Mouse (Mus musculus) right cerebral cortex, postnatal 14 days (tissue): ENCODE measurements around the gene Zfp358.

ENCODE experiments used
- DNase-seq: peaks from one replicate; pipeline ENCODE4 v3.0.0; 2022

Zfp358 gene

GRCm38 (mm10) chr8:3492901-3493844, at the start of gene Zfp358:
Gene Zfp358 (plus strand): TSS chr8:3493138.
- DNase-seq: peak; percentile 81

DNA sequence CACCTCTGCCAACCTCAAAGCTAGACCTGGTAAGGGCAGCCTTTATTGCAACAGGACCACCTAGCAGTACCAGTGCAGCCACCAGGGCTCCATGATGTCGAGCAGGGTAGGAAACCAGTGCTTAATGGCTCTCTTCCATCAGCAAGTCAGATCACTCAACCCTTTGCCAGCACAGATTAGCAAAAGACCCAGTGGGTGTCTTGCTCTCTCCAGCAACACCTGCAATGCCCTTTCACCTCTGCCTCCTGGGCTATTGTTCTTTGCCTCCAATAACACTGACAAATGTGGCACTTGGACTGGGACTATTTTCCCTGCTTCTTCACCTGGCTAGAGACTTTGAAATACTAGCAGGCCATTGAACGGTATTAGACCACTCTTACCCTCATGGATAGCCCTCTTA, 43.7 kb upstream of the Zfp358 start:
- DNase-seq: no peak

DNA sequence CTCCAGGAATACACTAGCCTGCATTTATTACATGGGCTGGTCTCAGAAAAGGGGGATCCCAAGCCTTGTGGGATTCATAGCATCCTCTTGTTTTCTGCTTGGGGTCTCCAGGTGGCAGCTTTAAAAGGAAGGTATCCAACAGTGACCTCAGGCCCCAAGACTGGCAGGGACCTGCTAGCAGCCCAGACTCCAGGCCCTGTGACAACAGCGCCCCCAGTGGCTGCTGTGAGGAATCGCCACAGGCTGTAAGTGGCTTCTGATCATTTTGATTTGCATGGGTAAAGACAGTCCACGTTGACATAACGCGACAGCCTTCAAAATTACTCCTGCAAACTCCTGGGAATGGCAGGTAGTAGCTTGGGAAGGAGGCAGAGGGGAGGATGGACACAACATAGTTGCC, 42.3 kb upstream of the Zfp358 start:
- DNase-seq: peak; percentile 39

DNA sequence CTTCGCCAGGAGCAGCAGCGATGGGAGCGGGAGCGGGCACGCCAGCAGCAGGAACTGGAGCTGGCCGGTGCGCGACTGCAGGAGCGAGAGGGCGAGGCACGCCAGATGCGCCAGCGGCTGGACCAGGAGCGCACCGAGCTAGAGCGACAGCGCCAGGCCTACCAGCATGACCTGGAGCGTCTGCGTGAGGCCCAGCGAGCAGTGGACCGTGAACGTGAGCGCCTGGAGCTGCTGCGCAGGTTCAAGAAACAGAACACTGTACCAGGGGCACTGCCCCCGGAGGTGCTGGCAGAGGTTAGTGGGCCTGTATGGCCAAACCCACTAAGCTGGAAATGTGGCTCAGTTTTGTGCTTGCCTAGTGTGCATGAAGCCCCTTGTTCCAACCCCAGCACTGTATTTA, 40.9 kb upstream of the Zfp358 start:
- no peak for DNase-seq

DNA sequence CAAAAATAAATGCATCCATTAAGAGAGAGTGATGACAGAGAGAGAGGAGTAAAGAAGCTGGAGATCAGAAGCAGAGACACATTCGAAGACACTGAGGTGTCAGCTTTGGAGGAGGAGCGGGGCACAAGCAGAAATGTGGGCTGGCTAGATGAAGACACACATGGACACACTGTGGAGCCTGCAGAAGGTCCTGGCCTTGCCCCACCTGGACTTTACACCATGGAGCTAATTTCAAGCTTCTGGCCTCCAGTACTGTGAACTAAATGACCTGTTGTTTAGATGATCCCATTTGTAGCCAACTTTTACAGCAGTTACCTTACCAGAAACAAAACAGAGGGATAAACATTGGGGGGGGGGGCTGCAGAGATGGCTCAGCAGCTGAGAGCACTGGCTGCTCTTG, 29.7 kb upstream of the Zfp358 start:
- DNase-seq: no peak

DNA sequence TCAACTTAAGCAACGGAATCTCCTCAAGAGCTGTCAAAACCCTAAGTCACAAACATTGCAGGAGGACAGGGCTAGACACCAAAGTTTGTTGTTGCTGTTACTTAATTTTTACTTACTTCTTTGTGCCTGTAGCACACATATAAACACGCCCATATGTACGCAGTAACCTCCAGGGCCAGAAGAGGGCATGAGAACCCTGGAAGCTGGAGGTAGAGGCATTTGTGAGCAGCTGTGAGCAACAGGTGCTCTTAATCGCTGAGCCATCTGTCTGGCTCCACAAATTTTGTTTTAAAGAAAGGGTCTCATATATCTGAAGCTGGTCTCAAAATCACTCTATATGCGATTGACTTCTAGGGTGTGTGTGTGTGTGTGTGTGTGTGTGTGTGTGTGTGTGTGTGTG, 28.6 kb upstream of the Zfp358 start:
- DNase-seq: no peak

DNA sequence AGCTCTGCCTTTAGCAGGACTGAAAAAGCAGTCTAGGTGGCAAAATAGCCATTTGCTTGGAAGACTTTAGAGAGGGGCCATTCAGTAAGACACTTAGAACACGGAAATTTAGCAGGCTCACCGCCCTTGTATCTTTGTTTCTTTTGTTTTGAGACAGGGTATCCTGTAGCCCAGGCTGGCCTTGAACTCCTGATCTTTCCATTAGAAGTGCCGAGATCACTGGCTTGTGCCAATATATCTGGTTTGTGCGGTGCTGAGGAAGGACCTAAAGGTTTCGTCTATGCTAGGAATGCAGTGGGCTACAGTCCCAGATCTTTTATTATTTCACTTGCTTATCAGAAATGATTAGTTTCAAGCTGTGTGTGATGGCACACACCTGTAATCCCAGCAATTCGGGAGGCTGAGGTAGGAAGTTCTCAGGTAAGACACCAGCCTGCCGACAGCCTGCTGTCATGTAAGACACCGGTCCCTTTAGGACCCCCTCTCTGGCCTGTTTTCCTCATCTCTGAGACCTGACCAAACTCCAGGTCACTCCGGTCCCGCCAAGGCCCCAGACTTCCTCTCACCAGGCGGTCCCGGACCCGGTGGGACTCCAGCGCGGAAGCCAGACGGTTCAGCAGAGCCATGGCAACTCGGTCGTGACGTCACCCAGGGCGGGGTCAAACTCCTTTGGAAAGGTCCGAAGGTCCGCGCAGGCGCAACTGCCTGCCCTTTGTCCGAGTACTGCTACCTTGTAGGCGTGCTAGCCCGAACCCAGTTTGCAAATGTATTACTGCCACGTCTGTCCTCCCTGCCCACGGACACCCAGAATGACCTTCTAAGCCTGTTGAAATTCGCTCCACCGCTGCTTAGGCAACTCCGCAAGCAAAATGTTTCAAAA, 25.7 kb upstream of the Zfp358 start, which contains the start of gene Pex11g:
Pex11g (minus strand) TSS at position 675 of the 880 bp plus-strand sequence.
- peak; percentile 90 for DNase-seq

DNA sequence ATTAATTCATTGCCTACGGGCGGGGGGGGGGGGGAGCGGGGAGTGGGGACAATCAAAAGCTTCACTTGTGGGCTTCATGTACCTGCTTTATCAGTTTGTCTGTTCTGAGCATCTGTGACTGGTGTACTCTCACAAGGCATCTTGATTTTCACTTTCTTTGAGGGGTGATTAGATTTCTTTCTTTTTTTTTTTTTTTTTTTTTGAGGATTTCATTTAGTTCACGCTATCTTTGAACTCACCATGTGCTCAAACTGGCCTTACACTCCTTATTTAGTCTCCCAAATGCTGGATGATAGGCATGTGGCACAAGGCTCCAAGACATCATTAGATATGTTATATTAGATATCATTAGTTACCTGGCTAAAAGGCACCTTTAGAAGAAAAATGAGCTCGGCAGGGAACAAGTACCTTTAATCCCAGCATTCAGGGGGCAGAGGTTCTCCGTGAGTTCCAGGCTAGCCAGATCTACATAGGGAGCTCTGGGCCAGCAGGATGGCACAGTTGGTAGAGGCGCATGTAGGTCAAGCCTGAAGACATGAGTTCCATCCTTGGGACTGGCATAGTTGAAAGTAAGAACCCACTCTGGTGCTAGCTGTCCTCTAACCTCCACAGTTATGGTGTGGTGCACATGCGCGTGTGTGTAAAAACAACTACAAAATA, 24.9 kb upstream of the Zfp358 start:
- no peak for DNase-seq

DNA sequence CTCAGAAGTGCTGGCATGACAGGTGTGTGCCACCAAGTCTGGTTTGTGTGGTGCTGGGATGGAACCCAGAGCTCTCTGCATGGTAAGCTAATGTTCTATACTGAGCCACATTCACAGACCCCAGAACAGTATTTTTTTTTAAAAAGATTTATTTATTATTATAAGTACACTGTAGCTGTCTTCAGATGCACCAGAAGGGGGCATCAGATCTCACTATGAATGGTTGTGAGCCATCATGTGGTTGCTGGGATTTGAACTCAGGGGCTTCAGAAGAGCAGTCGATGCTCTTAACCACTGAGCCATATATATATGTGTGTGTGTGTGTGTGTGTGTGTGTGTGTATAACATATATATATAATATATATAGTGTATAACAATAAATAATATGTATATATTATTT, 24.1 kb upstream of the Zfp358 start:
- no peak for DNase-seq

DNA sequence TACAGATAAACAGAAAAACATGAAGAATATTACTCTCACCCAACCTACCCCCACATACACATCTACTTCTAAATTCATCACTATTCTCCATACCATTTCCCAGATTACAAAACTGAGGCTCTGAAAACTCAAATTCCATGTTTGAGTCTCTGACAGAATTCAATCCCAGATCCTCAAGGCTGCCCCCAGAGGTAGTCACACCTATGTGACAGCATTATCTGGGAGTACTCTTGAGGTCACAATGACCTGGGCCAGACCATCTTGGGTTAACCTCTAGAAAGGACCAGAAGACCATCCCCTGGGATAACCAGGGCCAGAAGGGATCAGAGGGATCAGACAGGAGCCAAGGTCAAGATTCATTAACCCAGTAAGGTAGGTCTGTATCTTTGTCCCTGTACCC, 22.4 kb upstream of the Zfp358 start, which contains the start of gene Tex45:
Tex45 (plus strand) TSS at position 301 of the 400 bp plus-strand sequence.
- DNase-seq: no peak

DNA sequence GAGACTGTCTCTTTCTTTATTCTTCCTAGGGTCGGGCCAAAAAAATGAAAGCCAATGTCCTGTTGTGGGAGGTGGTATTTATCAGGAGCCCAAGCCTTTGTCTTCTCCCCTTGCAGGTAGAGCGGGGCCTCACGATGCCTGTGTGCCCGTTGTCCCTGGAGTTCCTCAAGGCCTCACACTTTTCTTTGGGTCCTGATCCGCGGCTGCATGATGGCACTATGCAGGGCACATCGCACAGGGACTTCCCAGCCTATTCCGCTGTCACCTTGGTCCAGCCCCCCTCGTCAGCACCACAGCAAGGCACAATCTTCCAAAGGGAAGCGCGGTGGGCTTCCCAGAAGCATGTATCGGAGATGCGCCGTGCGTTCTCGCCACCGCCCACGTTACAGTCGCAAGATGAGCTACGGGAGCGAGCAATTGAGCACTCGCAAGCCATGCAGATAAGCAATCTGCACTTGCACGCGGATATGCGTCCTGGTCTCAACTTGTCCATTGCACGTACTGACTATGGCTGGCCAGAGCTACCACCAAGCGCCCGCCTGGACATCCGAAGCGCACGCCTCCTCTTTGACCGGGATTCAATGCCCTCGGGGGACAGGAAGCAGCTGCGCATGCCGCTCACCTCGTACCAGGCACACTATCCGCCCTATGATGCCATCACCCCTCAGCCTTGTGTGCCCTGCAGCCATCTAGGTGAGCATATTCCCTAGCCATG, 17.1 kb upstream of the Zfp358 start:
- DNase-seq: no peak

- no peak for DNase-seq
Observed at GRCm38 (mm10) chr8:3480221-3480785, 12.6 kb upstream of the Zfp358 start.

- no peak for DNase-seq
Observed at GRCm38 (mm10) chr8:3481605-3482004, 11.3 kb upstream of the Zfp358 start.

- DNase-seq: no peak
Observed at GRCm38 (mm10) chr8:3482240-3482740, 10.6 kb upstream of the Zfp358 start.

GRCm38 (mm10) chr8:3483546-3483945, 9.4 kb upstream of the Zfp358 start:
- DNase-seq: no peak

DNA sequence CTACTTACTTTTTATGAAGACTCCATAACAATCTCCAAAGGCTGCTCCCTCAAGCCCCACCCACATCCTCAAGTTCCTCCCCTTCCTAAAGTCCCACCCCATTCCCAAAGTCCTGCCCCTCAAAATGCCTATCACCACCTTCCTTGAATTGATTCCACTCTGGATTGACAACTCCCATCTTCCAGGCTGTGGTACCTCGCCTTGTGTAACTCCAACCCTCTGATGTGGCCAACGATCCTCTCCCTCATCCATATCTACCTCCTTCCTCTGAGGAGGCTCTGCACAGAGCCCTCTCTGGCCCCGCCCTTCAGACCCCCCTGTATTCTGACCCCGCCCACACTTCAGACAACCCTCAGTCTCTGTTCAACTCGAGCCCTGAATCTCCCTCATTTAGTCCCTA, 7.7 kb upstream of the Zfp358 start:
- no peak for DNase-seq

- DNase-seq: no peak
Observed at GRCm38 (mm10) chr8:3493845-3494208, 889 bp downstream of the Zfp358 start.

GRCm38 (mm10) chr8:3495578-3496427, 2.9 kb downstream of the Zfp358 start:
- DNase-seq: peak; percentile 16

- DNase-seq: no peak
Observed at GRCm38 (mm10) chr8:3496428-3496748, 3.5 kb downstream of the Zfp358 start.

DNA sequence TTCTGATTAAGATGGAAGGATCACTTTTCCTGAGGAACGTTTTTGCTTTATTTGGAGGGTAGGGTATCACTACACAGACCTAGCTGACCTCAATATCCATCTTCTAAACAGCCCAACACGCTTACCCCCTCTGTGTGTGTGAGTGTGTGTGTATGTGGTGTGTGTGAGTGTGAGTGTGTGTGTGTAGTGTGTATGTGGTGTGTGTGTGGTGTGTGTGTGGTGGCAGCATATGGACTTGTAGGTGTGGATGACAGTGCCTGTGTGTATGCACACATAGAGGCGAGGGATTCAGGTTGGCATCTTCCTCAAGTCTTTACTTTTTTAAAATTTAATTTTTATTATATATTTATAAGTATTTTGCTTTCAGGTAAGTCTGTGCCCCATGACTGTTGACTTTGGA, 5.6 kb downstream of the Zfp358 start:
- DNase-seq: no peak

DNA sequence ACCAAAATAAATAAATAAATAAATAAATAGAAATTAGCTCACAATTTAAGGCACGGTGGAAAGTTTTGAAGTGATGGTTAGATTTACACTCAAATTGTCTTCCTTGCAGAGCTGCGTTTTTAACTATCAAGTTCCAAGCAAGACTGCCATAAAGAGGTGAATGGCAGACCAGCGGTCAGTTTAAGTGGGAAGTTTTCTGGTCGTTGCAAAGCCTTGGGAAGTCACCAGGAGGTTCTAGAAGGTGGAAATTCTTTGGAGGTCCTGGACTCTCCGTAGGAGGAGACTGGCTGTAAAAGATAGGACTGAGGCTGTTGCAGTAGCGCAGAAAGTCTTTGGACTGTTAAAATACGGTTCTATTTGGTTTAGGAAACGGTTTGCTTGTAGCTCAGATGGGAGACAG, 6.8 kb downstream of the Zfp358 start:
- DNase-seq: no peak
